Mouse (Mus musculus) telencephalon, adult 2 months (tissue): ENCODE data around the gene Esr1.
"Not testable (repeated sequence)": the region's sequence is repeated elsewhere in the genome, so short reads cannot be mapped to it uniquely, and the experiment has no call there.

ENCODE experiments used
- DNase-seq: peaks from one replicate; pipeline ENCODE4 v3.0.0-alpha.2; 2011; ENCODE audit warnings: low read depth, low spot score

Gene Esr1

DNA sequence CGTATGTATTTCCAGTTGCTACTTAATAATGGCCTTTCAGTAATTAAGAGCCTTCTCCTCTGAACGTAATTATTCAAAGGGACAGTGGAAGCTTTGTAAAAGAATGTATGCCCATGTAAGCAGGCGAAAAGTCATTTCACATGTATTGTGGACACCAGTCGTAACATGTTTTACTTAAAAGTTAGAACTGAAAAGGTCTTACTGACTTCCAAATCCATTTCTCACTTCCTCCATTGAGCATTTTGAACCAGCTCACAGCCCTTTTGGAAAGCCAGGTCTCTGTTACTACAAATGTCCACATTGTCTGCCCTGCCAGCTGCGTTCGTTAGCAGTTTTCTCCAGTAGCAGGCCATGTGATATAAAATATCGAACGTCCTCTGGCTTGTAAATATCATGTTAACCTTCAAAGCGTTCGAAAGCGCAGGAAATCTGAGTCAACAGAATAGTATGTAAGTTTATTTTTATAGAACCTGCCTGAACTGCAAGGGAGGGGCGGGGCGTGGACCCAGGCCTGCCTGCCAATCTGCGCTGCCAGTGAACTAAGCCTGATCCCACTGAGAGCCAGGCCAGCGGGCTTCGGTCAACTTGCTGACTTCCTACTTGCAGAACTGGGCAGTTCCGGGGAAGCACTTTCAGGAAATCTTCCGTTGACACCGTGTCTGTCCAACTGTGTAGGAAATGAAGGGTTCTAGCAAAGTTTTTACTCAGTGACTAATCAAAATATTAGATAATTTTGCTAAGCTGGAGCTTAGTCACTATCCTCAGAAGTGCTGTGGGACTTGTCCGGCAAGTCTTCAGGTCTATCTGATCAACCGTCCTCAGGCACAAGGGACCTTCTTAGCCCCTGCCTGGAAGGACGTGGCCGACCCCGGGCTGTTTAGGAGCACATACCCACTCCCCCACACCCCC is 9.5 kb downstream of the Esr1 start:
- no peak for DNase-seq

- no peak for DNase-seq
Measured at GRCm38 (mm10) chr10:4621505-4621815, 10.1 kb downstream of the Esr1 start.

GRCm38 (mm10) chr10:4623319-4623718 is 11.9 kb downstream of the Esr1 start:
- DNase-seq = no peak

DNA sequence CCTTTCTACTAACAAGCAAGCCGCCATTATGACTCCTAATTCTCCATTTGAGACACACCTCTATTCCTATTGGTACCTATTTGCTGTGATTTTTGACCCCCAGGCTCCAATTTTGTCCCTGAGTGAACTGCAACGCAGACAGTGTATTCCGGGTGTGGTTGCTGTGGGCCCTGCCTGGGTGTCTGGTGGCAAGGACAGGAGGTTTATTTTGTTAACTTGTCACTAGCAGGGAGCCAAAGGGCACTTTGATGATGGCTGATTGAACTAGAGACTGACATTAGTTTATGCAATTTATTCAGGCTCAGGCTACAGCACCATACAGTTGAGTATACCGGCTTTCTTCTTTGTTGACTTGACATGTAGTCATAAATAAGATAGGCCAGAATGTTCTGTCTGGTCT is 13.2 kb downstream of the Esr1 start:
- DNase-seq = no peak

DNA sequence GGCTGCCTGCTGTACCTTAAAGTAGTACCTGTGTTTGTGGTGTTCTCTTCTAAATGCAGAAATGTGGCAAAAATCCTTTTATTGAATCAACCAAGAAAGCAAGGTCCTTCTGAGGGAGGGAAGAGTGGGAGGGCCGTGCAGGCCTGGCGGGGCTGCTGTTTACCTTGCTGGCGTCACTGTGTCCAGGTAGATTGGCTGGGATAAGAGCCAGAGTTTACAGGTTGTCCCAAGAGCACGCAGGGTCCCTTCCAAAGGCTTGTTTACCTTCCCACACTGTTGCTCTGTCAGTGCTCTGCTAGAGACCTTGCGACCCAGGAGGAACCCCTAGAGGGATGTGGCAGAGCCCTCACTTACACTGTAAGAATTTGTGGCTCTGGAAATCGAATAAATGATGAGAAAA is 13.9 kb downstream of the Esr1 start:
- DNase-seq = no peak

DNA sequence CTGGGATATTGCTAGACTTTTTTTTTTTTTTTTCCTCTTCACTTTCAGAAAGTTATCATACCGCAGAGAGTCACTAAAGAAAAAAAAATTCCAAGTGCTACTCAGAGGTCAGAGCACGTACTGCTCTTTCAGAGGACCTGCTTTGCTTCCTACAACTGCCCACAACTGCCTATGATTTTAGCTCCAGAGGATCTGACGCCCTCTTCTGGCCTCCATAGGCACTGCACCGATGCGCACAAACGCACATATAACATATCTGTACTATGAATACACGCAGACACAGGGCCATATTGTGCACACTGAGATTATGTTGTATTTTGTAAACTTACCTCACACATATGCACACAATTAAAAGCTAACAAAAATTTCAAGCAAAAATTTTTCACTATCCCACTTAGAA is 15.0 kb downstream of the Esr1 start:
- no peak for DNase-seq

- no peak for DNase-seq
Measured at GRCm38 (mm10) chr10:4626996-4627395, 15.6 kb downstream of the Esr1 start.

DNA sequence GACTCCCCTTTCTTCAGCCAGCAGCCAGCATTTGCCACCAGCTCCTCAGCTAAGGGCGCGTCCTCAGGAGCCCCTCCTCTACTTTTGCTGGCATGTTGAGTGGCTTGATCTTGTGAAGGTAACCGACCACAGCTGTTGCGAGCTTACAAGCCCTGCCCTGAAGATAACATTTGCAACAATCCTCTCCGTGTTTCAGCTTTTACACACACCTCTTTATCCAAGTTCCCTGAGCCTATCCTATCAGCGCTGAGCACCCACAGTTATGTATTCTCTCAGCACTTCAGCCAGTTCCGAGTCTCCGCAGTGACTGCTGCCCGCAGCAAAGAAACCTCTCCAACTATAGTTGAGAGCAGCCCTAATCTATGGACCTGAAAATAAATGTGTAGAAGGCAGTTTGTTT is 16.0 kb downstream of the Esr1 start:
- DNase-seq = no peak

GRCm38 (mm10) chr10:4629314-4629713 is 17.9 kb downstream of the Esr1 start:
- no peak for DNase-seq

DNA sequence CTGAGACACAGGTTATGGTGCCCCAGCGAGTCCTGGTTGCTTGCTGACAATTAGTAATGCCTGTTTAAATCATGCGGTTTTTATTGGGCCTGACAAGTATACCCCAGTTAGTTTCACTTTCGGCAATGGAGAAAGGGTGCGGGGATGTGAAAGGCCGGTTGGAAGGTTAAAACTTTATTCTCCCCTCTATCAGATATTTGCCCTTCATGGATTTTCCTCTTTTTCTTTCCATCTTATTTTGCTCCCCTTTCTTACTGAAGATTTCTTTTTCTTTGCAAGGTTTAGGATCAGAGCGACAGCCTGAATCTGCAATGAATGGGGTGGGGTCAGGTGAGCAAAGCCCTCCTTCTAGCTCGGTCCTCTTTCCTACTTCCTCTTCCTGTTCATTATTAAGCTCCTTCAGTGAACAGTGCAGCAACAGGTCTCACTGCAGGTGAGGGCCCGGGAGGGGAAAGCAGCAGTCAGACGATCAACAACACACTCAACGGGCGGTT is 20.9 kb downstream of the Esr1 start:
- DNase-seq = no peak

DNA sequence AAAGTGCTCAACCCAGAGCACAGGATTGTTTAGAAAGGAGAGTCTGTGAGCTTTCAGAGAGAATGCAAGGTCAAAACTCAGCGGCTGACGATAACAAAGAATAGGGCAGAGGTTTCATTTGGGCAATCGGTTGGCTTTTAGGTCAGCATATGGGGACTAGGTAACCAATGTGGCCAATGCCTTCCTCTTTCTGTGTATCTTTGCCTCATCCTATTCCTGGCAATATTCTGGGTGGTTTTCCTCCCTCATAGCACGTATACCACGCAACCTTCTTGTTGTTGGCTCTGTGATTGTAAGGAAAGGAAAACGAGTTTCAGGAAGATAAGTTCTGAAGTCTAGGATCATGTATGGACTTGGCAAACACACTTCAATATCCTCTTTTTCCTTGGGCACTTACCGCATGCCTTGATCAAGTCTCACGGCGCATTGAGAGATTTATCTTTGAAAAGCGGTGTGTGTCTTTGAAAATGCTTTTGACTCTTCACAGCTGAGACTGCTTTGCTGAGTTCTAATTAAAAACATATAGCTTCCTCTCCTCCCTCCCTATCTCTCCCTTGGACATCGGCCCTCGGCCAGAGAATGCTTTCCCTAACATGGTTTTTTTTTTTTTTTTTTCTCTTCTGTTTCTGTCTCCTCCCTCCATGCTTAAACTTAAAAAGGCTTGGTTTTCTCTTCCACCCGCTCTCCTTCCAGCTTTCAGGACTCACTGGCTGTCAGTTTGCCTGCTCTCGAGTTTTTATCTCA is 22.1 kb downstream of the Esr1 start:
- no peak for DNase-seq

DNA sequence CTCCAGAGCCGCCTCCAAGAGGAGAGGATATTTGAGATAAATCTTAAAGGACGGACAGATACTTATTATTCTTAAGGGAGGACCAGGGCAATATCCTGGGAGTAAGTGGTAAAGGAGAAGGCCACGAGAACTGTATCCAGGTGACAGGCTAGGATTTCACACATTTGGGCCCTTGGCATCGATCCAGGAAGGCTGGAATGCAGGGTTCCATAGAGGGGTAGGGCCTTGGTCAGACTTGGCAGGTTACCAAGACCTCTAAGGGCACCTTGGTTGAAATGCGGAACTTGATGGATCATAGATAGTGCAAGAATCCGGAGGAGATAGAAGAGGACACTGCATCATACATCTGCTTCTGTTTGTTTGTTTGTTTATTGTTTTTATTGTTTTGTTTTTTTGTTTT is 24.3 kb downstream of the Esr1 start:
- no peak for DNase-seq

GRCm38 (mm10) chr10:4646074-4646473 is 34.7 kb downstream of the Esr1 start:
- no peak for DNase-seq

DNA sequence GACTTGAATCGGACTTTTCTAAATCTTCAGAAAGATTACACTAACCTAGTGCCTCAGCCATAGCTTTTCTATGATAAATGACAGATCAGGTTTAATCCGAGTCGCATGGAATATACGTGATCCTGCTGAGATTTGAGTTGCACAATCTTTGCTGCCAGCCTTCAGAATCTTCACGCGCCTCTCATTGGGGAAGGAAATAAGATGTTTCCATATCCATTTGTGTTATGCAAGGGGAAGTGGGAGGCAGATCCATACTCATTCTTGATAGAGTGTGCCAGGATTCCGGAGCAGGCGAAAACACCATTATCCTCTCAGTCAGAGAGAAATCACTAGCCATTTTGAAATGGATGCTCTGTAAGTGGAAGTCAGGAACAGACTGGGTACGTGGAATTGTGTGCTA is 35.5 kb downstream of the Esr1 start:
- no peak for DNase-seq

- DNase-seq = no peak
Measured at GRCm38 (mm10) chr10:4665380-4665779, 54.0 kb downstream of the Esr1 start.

DNA sequence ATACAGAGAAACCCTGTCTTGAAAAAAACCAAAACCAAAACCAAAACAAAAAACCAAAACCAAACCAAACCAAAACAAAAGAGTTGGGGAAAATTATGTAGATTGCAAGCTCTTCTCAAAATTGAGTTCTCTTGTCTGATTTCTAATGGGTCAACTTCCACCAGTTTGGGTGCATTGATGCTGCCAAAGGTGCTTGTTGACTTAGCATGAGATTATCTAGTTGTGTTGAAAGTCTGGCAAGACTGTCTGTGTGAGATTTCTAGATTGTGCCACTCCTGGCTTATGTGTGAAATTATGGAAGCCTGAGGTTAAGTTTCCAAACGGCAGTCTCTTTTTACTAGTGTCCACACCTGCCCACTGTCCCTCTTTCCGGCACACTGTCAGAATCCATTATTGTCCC is 55.6 kb downstream of the Esr1 start:
- no peak for DNase-seq

DNA sequence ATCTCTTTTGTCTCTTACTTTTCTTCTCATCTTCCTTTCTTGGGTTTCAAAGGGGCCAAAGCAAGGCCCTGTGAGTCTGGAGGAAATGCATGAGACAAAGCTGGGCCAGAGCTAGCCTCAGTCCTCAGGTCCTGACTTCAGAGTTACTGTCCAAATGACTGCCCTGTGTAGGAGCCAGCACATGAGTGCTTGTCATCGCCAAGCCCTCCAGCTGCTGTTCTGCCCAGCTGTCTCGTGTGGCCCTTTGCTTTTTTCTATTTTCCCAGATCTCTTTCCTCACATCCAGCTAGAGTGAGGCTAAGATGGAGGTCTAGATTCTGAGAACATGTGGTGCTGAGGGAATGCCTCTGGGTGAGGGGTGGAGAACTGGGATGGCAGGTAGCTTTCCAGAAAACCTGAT is 58.7 kb downstream of the Esr1 start:
- no peak for DNase-seq

DNA sequence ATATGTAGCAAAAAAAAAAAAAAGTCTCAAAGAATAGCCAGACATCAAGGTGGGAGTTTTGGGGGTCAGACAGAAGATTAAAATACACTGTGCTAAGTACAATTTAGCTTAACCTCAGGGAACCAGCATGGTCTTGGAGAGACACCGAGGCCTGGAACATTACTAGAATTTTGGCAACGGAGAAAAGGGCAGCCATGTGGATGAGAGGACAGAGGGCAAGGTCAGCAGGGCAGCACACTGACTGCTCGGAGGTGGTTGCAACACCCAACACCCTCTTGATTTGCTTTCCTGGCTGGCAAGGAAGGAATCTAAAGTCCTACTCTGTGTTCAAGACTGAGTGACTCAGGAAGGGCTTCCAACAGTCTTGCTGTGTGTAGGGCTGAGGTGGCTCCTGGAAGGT is 60.5 kb downstream of the Esr1 start:
- no peak for DNase-seq

- no peak for DNase-seq
Measured at GRCm38 (mm10) chr10:4673311-4673816, 62.0 kb downstream of the Esr1 start.

DNA sequence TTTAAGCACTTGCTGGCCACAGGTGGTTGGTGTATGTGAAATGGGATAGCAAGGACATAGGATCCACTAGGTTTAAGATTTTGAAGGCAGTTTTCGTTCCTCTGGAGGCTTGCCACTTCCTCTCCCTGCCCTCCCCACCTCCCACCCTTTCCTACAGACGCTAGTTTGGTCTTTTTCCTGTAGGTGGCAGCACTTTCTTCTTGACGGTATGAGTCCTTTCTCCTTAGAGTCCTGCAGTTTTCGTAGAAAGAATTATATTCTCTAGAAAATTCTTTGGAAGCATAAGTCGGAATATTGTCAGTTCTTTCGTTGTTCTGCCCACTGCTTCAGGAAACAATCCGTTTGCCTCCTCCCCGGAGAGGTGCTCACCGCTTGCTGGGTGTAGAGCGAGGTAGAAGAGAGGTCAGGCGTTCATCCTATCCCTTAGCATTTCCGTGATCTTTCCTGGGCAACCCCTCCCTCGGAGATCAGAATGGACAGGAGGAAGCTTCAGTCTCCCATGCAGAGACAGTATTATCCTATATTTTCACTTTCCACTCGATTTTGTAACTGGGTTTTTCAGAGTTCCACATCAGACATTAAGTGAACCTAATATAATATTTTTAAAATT is 63.7 kb downstream of the Esr1 start:
- DNase-seq = not testable (repeated sequence)

DNA sequence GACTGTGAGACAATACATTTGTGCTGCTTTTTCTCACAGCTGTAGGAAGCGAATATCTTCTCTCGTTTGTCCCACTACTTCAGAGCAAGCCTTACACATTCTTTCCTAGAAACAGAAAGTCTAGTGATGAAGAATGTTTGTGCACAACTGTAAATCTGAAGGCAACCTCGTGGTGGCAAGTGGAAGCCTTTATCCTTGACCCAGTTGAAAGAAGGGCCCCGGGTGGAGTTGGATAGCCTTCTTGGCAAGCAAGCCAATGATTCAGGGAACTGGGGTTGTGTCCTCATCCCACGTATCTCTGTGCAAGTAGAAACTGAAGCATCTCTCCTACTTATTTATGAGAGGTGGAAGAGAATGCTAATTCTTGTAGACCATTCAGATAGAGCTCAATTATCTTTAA is 71.7 kb downstream of the Esr1 start:
- no peak for DNase-seq

GRCm38 (mm10) chr10:4683711-4684265 is 72.4 kb downstream of the Esr1 start:
- no peak for DNase-seq
